Mouse (Mus musculus) urinary bladder, postnatal 14 days (tissue): Measurements from ENCODE around the gene Saysd1.
A peak's percentile ranks its signal among the peaks of the same experiment; 100 is the strongest.

Experiments used
- DNase-seq: peaks from one replicate; pipeline ENCODE4 v3.0.0; 2021; ENCODE audit warnings: low spot score

The Saysd1 gene

GRCm38 (mm10) chr14:20110945-20111344 lies 27.4 kb downstream of the Saysd1 start:
- DNase-seq, result no peak

- DNase-seq, result no peak
Observed at GRCm38 (mm10) chr14:20106271-20106670, 32.1 kb downstream of the Saysd1 start.

GRCm38 (mm10) chr14:20103207-20103606 lies 35.1 kb downstream of the Saysd1 start:
- no peak for DNase-seq

- no peak for DNase-seq
Observed at GRCm38 (mm10) chr14:20098061-20098460, 40.3 kb downstream of the Saysd1 start.

- no peak for DNase-seq
Observed at GRCm38 (mm10) chr14:20094942-20095341, 43.4 kb downstream of the Saysd1 start.

- DNase-seq, result peak; percentile 53
Observed at GRCm38 (mm10) chr14:20093493-20093892, 44.8 kb downstream of the Saysd1 start.

GRCm38 (mm10) chr14:20084335-20084734 lies 54.0 kb downstream of the Saysd1 start:
- no peak for DNase-seq

GRCm38 (mm10) chr14:20082536-20083325 lies 55.6 kb downstream of the Saysd1 start:
- DNase-seq, result peak; percentile 94

- DNase-seq, result no peak
Observed at GRCm38 (mm10) chr14:20081937-20082533, 56.3 kb downstream of the Saysd1 start.

- no peak for DNase-seq
Observed at GRCm38 (mm10) chr14:20081084-20081483, 57.2 kb downstream of the Saysd1 start.

- no peak for DNase-seq
Observed at GRCm38 (mm10) chr14:20077181-20077580, 61.2 kb downstream of the Saysd1 start.

GRCm38 (mm10) chr14:20075544-20075943 lies 62.8 kb downstream of the Saysd1 start:
- DNase-seq, result no peak

- DNase-seq, result no peak
Observed at GRCm38 (mm10) chr14:20074759-20075158, 63.6 kb downstream of the Saysd1 start.

GRCm38 (mm10) chr14:20070629-20071028 lies 67.7 kb downstream of the Saysd1 start:
- peak; percentile 18 for DNase-seq

- DNase-seq, result no peak
Observed at GRCm38 (mm10) chr14:20068365-20068764, 70.0 kb downstream of the Saysd1 start.

- DNase-seq, result peak; percentile 69
Observed at GRCm38 (mm10) chr14:20067293-20068074, 70.8 kb downstream of the Saysd1 start.

- DNase-seq, result no peak
Observed at GRCm38 (mm10) chr14:20064771-20065170, 73.6 kb downstream of the Saysd1 start.

- no peak for DNase-seq
Observed at GRCm38 (mm10) chr14:20048481-20048835, 89.9 kb downstream of the Saysd1 start.

GRCm38 (mm10) chr14:20047814-20048480 lies 90.4 kb downstream of the Saysd1 start:
- no peak for DNase-seq

GRCm38 (mm10) chr14:20047291-20047690 lies 91.0 kb downstream of the Saysd1 start:
- DNase-seq, result no peak

GRCm38 (mm10) chr14:20044036-20044435 lies 94.3 kb downstream of the Saysd1 start:
- no peak for DNase-seq

GRCm38 (mm10) chr14:20041836-20042235 lies 96.5 kb downstream of the Saysd1 start:
- no peak for DNase-seq
